Mouse (Mus musculus): ENCODE measurements around the gene Zswim5. TPM values are rescaled to one million over a fixed set of nuclear protein-coding genes. Genes with fewer than 3 reads are reported as not detected.
"Not testable (repeated sequence)": the region's sequence is repeated elsewhere in the genome, so short reads cannot be mapped to it uniquely, and the experiment has no call there.

Gene Zswim5
- 8.1 and 14.7 TPM in 2 replicates for polyA plus RNA-seq (2012; rRNA removed)

DNA sequence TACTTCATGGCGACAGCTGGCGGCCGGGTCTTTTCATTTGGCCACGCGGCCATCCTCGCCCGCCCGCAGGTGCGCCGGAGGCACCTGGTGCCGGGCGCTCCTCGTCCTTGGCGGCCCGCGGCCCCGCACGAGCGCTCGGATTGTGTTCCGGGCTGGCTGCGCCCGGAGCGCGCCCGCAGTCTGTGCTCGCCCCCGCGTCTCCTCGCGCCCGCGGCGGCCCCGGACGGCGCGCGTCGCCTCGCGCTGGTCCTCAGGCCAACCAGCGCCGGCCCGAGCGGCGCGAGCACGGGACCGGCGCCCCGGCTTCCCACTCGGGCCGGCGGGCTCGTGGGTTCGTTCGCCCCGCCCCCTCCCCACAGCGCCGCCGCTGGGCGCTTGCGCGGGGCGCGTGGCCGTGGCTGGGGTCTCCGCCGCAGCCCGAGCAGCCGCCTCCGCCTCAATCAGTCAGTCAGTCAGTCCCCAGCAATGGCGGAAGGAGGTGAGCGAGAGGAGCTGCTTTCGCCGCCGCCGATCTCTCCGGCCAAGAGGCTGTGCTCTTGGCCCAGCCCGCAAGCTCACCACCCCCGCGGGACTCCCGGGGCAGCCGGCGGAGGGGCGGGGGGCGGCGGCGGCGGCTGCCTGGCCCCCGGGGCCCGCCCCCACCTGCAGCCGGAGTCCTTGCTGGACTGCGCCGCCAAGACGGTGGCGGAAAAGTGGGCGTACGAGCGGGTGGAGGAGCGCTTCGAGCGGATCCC, at the start of gene Zswim5:
Zswim5 (plus strand) TSS at position 382 of the 734 bp plus-strand sequence.
- TF ChIP-seq CTCF (IDR thresholded peaks at IDR 0.05; ENCODE audit: extremely low read depth, insufficient read length, insufficient replicate concordance, low read depth, low read length): no peak
- TF ChIP-seq POLR2A (IDR thresholded peaks at IDR 0.05; ENCODE audit: low read depth, low read length): peak; percentile 36; the same call in 1 of the 2 replicates
- Histone ChIP-seq H3K4me1 (ENCODE audit: control insufficient read depth, insufficient read depth, insufficient read length, low read length) (no peaks in the 10 kb centered on the region), H3K4me3 (ENCODE audit: low read depth, low read length) (peak within 1 kb of the TSS; percentile 72), H3K27ac (ENCODE audit: insufficient read depth, low read depth, low read length) (peak within 1 kb of the TSS; percentile 59), H3K36me3 (ENCODE audit: control insufficient read depth, insufficient read depth, low read length) (no peaks in the 10 kb centered on the region), H3K27me3 (ENCODE audit: control insufficient read depth, insufficient read depth, low read length) (no peaks in the 10 kb centered on the region)
- WGBS: under 1% methylated on average over 104 of the region's 104 CpGs

DNA sequence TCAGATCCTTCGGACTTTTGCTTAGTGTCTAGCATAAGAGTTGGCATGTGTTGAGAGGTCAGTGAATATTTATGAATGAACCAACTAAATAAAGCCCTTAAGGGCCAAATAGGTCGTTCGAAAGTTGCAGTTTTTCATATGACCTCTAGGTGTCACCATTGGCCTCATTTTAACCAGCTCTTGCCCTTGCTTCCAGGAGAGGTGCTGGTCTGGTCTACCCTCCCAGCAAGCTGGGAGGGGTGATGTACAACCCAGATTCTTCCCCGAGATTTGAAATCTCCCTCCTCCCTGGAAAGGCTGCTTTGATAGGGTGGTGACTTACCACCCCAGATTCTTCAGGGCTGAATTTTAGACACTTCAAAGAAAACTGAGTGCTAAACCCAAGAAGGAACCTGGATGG, 49.4 kb upstream of the Zswim5 start:
- H3K36me3 ChIP-seq (ENCODE audit: control insufficient read depth, insufficient read depth, low read length): no peaks in the 10 kb centered on the region
- peaks cover 18% of the 10 kb centered on the region; the same call in 1 of the 2 replicates for H3K4me1 ChIP-seq (ENCODE audit: control insufficient read depth, insufficient read depth, insufficient read length, low read length)
- no peak for TF ChIP-seq POLR2A (IDR thresholded peaks at IDR 0.05; ENCODE audit: low read depth, low read length)
- TF ChIP-seq CTCF (IDR thresholded peaks at IDR 0.05; ENCODE audit: extremely low read depth, insufficient read length, insufficient replicate concordance, low read depth, low read length): peak; percentile 71; the same call in 1 of the 2 replicates
- H3K4me3 ChIP-seq (ENCODE audit: low read depth, low read length): no peak overlapping the region
- no peak overlapping the region for H3K27ac ChIP-seq (ENCODE audit: insufficient read depth, low read depth, low read length)
- no peaks in the 10 kb centered on the region for H3K27me3 ChIP-seq (ENCODE audit: control insufficient read depth, insufficient read depth, low read length)
- WGBS: under 1% methylated on average over 4 of the region's 4 CpGs

DNA sequence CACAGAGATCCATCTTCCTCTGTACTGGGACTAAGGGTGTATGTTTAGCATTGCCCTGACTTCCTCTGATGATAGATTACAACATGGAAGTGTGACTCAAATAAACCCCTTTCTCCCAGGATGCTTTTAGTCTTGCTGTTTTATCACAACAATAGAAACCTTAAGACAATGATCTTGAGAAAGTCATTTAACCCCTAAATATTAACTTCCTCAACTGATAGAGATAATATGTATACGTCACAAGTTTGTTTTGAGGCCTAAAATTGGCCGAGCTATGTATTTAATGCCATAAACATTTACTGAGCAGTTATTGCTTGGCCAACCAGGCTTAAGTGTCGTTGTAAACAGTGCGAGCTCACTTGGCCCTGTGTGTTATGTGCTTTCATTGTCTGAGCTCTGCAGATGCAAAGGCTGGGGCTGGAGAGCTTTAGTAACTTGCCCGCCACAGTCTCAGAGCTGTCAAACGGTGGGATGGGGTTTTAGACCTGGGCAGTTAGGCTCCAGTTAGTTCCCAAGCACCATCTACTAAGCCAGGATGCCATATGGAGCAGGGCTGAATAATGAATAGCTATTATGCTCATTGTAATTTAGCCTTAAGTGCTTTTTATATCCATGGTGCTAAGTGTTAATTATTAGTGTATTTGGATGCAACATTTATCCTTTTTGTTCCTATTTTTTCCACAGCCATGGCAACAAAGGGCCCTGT, 47.7 kb upstream of the Zswim5 start:
- no peaks in the 10 kb centered on the region for H3K27me3 ChIP-seq (ENCODE audit: control insufficient read depth, insufficient read depth, low read length)
- H3K27ac ChIP-seq (ENCODE audit: insufficient read depth, low read depth, low read length): no peak overlapping the region
- no peak for TF ChIP-seq POLR2A (IDR thresholded peaks at IDR 0.05; ENCODE audit: low read depth, low read length)
- TF ChIP-seq CTCF (IDR thresholded peaks at IDR 0.05; ENCODE audit: extremely low read depth, insufficient read length, insufficient replicate concordance, low read depth, low read length): no peak
- H3K36me3 ChIP-seq (ENCODE audit: control insufficient read depth, insufficient read depth, low read length): no peaks in the 10 kb centered on the region
- 42% methylated on average over 6 of the region's 6 CpGs for WGBS
- H3K4me1 ChIP-seq (ENCODE audit: control insufficient read depth, insufficient read depth, insufficient read length, low read length): peaks cover 9% of the 10 kb centered on the region; the same call in 1 of the 2 replicates
- H3K4me3 ChIP-seq (ENCODE audit: low read depth, low read length): no peak overlapping the region

DNA sequence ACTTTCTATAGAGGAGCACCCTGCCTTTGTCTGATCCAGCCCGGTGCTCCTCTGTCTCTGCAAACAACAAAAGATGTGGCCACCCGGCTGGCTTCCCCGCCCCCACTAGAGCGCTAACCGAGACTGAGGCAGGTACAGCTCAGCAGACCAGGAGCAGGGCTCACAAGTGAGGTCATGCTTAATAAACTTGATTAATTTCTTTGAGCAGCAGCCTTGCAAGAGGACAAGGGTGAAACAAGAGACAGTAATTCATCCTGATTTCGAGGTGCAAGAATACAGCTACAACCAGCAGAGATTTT, 47.2 kb upstream of the Zswim5 start:
- Histone ChIP-seq H3K4me3 (ENCODE audit: low read depth, low read length) (no peak overlapping the region), H3K36me3 (ENCODE audit: control insufficient read depth, insufficient read depth, low read length) (no peaks in the 10 kb centered on the region), H3K27me3 (ENCODE audit: control insufficient read depth, insufficient read depth, low read length) (no peaks in the 10 kb centered on the region), H3K4me1 (ENCODE audit: control insufficient read depth, insufficient read depth, insufficient read length, low read length) (peaks cover 8% of the 10 kb centered on the region; the same call in 1 of the 2 replicates), H3K27ac (ENCODE audit: insufficient read depth, low read depth, low read length) (no peak overlapping the region)
- TF ChIP-seq CTCF (IDR thresholded peaks at IDR 0.05; ENCODE audit: extremely low read depth, insufficient read length, insufficient replicate concordance, low read depth, low read length) (no peak), POLR2A (IDR thresholded peaks at IDR 0.05; ENCODE audit: low read depth, low read length) (no peak)
- 50% methylated on average over 6 of the region's 6 CpGs for WGBS

DNA sequence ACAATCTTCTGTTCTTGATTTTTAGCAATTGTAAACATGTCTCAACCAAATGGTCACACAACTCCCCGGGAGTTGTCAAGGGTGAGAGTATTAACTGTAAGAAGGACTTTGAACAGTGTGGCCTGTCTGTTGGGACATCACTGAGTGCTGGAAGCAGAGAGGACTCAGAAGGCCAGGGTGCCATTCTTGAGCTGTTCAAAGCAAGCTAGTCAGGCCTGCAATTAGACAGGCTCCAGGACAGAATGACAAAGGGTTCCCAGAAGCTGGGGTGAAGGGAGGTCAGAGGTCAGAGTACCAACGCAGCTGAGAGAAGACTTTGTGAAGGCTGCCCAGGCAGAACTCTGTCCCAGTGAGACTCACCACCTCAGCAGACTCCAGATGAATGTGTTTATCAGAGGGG, 38.2 kb upstream of the Zswim5 start:
- no peaks in the 10 kb centered on the region for H3K27me3 ChIP-seq (ENCODE audit: control insufficient read depth, insufficient read depth, low read length)
- no peak overlapping the region for H3K27ac ChIP-seq (ENCODE audit: insufficient read depth, low read depth, low read length)
- no peaks in the 10 kb centered on the region for H3K36me3 ChIP-seq (ENCODE audit: control insufficient read depth, insufficient read depth, low read length)
- no peak for TF ChIP-seq POLR2A (IDR thresholded peaks at IDR 0.05; ENCODE audit: low read depth, low read length)
- no peak for TF ChIP-seq CTCF (IDR thresholded peaks at IDR 0.05; ENCODE audit: extremely low read depth, insufficient read length, insufficient replicate concordance, low read depth, low read length)
- no peaks in the 10 kb centered on the region; the same call in 1 of the 2 replicates for H3K4me1 ChIP-seq (ENCODE audit: control insufficient read depth, insufficient read depth, insufficient read length, low read length)
- no peak overlapping the region for H3K4me3 ChIP-seq (ENCODE audit: low read depth, low read length)
- 14% methylated on average over 2 of the region's 2 CpGs for WGBS

DNA sequence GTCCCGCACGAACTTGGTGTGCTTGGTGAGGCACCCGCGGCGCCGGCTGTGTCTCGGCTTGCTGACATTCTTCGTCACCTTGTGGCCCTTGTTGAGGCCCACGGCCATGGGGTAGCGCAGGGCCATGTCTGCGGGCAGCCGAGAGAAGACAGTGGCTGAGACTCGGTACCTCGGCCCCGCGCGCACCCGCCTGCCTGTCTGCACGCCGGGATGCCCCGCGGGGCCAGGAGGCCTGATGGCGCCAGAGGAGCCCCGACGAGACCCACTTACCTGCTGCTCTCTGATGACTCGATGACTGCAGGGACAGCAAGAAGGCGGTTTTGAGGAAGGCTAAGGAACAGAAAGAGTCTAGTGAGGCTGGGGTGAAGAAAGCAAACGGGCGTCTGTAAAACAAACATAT, 37.1 kb upstream of the Zswim5 start:
- H3K36me3 ChIP-seq (ENCODE audit: control insufficient read depth, insufficient read depth, low read length); H3K27ac ChIP-seq (ENCODE audit: insufficient read depth, low read depth, low read length); H3K4me1 ChIP-seq (ENCODE audit: control insufficient read depth, insufficient read depth, insufficient read length, low read length); H3K27me3 ChIP-seq (ENCODE audit: control insufficient read depth, insufficient read depth, low read length); H3K4me3 ChIP-seq (ENCODE audit: low read depth, low read length): not testable (repeated sequence)
- 48% methylated on average over 27 of the region's 29 CpGs for WGBS

DNA sequence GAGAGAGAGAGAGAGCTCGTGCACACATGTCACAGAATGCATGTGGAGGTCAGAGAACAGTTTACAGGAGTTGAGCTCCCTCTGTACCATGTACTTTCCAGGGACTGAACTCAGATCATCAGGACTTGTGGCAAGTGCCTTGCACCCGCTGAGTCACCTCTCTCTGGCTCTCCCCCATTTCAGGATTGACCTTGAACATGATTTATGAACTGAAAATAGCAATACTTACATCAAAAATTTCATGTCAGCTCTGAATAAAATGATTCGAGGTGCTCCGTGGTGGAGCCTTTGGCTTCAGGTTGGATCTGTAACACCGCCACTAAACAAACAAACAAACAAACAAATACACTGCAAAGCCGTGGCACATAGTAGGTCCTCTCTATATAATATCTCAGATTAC, 36.3 kb upstream of the Zswim5 start:
- 80% methylated on average over 6 of the region's 6 CpGs for WGBS
- TF ChIP-seq POLR2A (IDR thresholded peaks at IDR 0.05; ENCODE audit: low read depth, low read length) (no peak), CTCF (IDR thresholded peaks at IDR 0.05; ENCODE audit: extremely low read depth, insufficient read length, insufficient replicate concordance, low read depth, low read length) (no peak)
- Histone ChIP-seq H3K27me3 (ENCODE audit: control insufficient read depth, insufficient read depth, low read length) (no peaks in the 10 kb centered on the region), H3K27ac (ENCODE audit: insufficient read depth, low read depth, low read length) (no peak overlapping the region), H3K4me3 (ENCODE audit: low read depth, low read length) (no peak overlapping the region), H3K36me3 (ENCODE audit: control insufficient read depth, insufficient read depth, low read length) (no peaks in the 10 kb centered on the region), H3K4me1 (ENCODE audit: control insufficient read depth, insufficient read depth, insufficient read length, low read length) (no peaks in the 10 kb centered on the region; the same call in 1 of the 2 replicates)
